Comparison of ENCODE assay signal across 8 mouse cellular contexts in the genomic region with DNA sequence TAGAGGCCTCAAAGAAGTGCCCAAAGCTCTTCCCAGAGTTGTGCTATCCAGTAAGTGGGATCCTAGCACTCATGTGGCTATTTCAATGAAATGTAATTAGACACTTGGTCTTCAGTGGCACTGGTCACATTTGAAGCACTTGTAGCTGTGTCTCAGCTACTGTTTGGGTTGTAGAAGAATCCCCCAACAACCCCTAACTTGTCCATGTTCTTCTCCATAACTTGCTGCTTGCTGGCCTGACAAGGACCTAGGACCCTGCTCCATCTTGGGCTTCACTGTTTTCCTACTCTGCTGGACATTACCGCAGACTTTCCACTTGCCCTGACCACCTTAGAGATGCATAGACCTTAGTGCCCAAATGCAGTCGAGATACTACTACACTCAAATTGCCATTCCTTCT. TPM values are rescaled to one million over a fixed set of nuclear protein-coding genes. Genes with fewer than 3 reads are reported as not detected.
DNase-seq lines count a peak whose midpoint lies in the region; ATAC-seq and TF ChIP-seq lines count a peak whose summit lies in the region.

No protein-coding gene starts in this region.

- no peaks in the 10 kb centered on the region for H3K27me3 ChIP-seq in cerebellum, adult 2 months (ENCODE audit: control insufficient read depth, insufficient read depth, low read length)
- H3K27me3 ChIP-seq in limb, embryonic 13.5 days: no peaks in the 10 kb centered on the region
- H3K27me3 ChIP-seq in stomach, embryonic 16.5 days (ENCODE audit: control insufficient read depth, insufficient read depth, low read length): no peaks in the 10 kb centered on the region

- H3K9ac ChIP-seq in limb, embryonic 13.5 days: peak overlapping the region; percentile 94
- peak overlapping the region; percentile 98 for H3K9ac ChIP-seq in stomach, embryonic 16.5 days (ENCODE audit: low read length)

- peak overlapping the region; percentile 83 for H3K4me2 ChIP-seq in limb, embryonic 13.5 days (replicated peaks)
- H3K4me2 ChIP-seq in stomach, embryonic 16.5 days (ENCODE audit: low read depth, low read length): peak overlapping the region; percentile 84

- no peaks in the 10 kb centered on the region for H3K9me3 ChIP-seq in limb, embryonic 13.5 days
- H3K9me3 ChIP-seq in stomach, embryonic 16.5 days (replicated peaks; ENCODE audit: control insufficient read depth, low read length): no peaks in the 10 kb centered on the region

- no peak for TF ChIP-seq CTCF in cerebellum, adult 2 months (IDR thresholded peaks at IDR 0.05; ENCODE audit: borderline replicate concordance, insufficient read depth, low read depth, low read length)

- 40% methylated on average over 2 of the region's 2 CpGs for WGBS in cerebellum, adult 2 months
- 46% methylated on average over 2 of the region's 2 CpGs for WGBS in limb, embryonic 13.5 days
- WGBS in stomach, embryonic 16.5 days: 53% methylated on average over 2 of the region's 2 CpGs

- ATAC-seq in limb, embryonic 13.5 days (ENCODE audit: low FRiP score, low read depth): no peak
- no peak for ATAC-seq in stomach, embryonic 16.5 days (ENCODE audit: insufficient read depth, low FRiP score)

- H3K4me1 ChIP-seq in cerebellum, adult 2 months (ENCODE audit: control insufficient read depth, insufficient read depth, low read length): peaks cover 2% of the 10 kb centered on the region
- peaks cover 13% of the 10 kb centered on the region for H3K4me1 ChIP-seq in limb, embryonic 13.5 days
- peaks cover 13% of the 10 kb centered on the region for H3K4me1 ChIP-seq in stomach, embryonic 16.5 days (ENCODE audit: control insufficient read depth, insufficient read depth, low read length)

- TF ChIP-seq POLR2A in cerebellum, adult 2 months (IDR thresholded peaks at IDR 0.05; ENCODE audit: borderline replicate concordance, insufficient read depth, low read length): no peak

- peak overlapping the region; percentile 24 for H3K4me3 ChIP-seq in cerebellum, adult 2 months (replicated peaks; ENCODE audit: insufficient read depth, low read depth, low read length)
- H3K4me3 ChIP-seq in limb, embryonic 13.5 days: peak overlapping the region; percentile 86
- H3K4me3 ChIP-seq in stomach, embryonic 16.5 days (replicated peaks; ENCODE audit: low read length): peak overlapping the region; percentile 85

- no peak for DNase-seq in cerebellum, adult 2 months
- no peak for DNase-seq in cerebellum, postnatal 14 days
- DNase-seq in retina, embryonic 14.5 days (ENCODE audit: low spot score): peak; percentile 3
- DNase-seq in retina, postnatal 1 day: no peak
- no peak for DNase-seq in left cerebral cortex, adult 8-10 months (ENCODE audit: low spot score in 2 of 2)
- no peak for DNase-seq in frontal cortex, postnatal 10 days (ENCODE audit: low spot score in 2 of 2)

- H3K36me3 ChIP-seq in limb, embryonic 13.5 days: peaks cover 9% of the 10 kb centered on the region
- H3K36me3 ChIP-seq in stomach, embryonic 16.5 days (ENCODE audit: control insufficient read depth, insufficient read depth, low read length): no peaks in the 10 kb centered on the region

- no peak overlapping the region for H3K27ac ChIP-seq in cerebellum, adult 2 months (ENCODE audit: insufficient read depth, low read length)
- peak overlapping the region; percentile 99; the same call in 1 of the 2 replicates for H3K27ac ChIP-seq in limb, embryonic 13.5 days
- H3K27ac ChIP-seq in stomach, embryonic 16.5 days (ENCODE audit: low read length): peak overlapping the region; percentile 99

RNA-seq across cellular contexts. Expression of gene Zfp62, which starts 1.0 kb away (rescaled TPM):
- polyA plus RNA-seq in cerebellum, adult 2 months (2012; rRNA removed): 22.6 and 24.6 TPM in 2 replicates
- 44.5 and 48.8 TPM in 2 replicates for polyA plus RNA-seq in limb, embryonic 13.5 days (2015; fragmentation: Nextera tagmentation; extraction: Ambion mirVana)
- polyA plus RNA-seq in stomach, embryonic 16.5 days (2015; fragmentation: Nextera tagmentation; extraction: Ambion mirVana): 30.3 and 32.9 TPM in 2 replicates
- total RNA-seq in left cerebral cortex, adult 8-10 months (2022): 10 to 100 TPM; 64.1 to 83.4 (median 73.4) TPM

RNA-seq across cellular contexts. Expression of gene Btnl9, which starts 15.1 kb away (rescaled TPM):
- 0.11 TPM in 1 of 2 replicates, not detected in the other for polyA plus RNA-seq in cerebellum, adult 2 months (2012; rRNA removed)
- 1.0 and 1.5 TPM in 2 replicates for polyA plus RNA-seq in limb, embryonic 13.5 days (2015; fragmentation: Nextera tagmentation; extraction: Ambion mirVana)
- polyA plus RNA-seq in stomach, embryonic 16.5 days (2015; fragmentation: Nextera tagmentation; extraction: Ambion mirVana): 1.2 and 2.1 TPM in 2 replicates
- total RNA-seq in left cerebral cortex, adult 8-10 months (2022): under 1 TPM in 1 of 4 experiments, not detected in 3; 0.09 TPM

RNA-seq across cellular contexts. Expression of gene Mgat1, which starts 41.9 kb away (rescaled TPM):
- 56.4 and 61.2 TPM in 2 replicates for polyA plus RNA-seq in cerebellum, adult 2 months (2012; rRNA removed)
- 56.3 and 60.7 TPM in 2 replicates for polyA plus RNA-seq in limb, embryonic 13.5 days (2015; fragmentation: Nextera tagmentation; extraction: Ambion mirVana)
- 65.9 and 70.1 TPM in 2 replicates for polyA plus RNA-seq in stomach, embryonic 16.5 days (2015; fragmentation: Nextera tagmentation; extraction: Ambion mirVana)
- 10 to 100 TPM; 65.9 to 72.3 (median 69.2) TPM for total RNA-seq in left cerebral cortex, adult 8-10 months (2022)

RNA-seq across cellular contexts. Expression of gene Olfr1394, which starts 47.9 kb away (rescaled TPM):
- not detected in 2 replicates for polyA plus RNA-seq in cerebellum, adult 2 months (2012; rRNA removed)
- not detected in 2 replicates for polyA plus RNA-seq in limb, embryonic 13.5 days (2015; fragmentation: Nextera tagmentation; extraction: Ambion mirVana)
- not detected in 2 replicates for polyA plus RNA-seq in stomach, embryonic 16.5 days (2015; fragmentation: Nextera tagmentation; extraction: Ambion mirVana)
- total RNA-seq in left cerebral cortex, adult 8-10 months (2022): not detected

RNA-seq across cellular contexts. Expression of gene Olfr1395, which starts 60.0 kb away (rescaled TPM):
- polyA plus RNA-seq in cerebellum, adult 2 months (2012; rRNA removed): 0.11 TPM in 1 of 2 replicates, not detected in the other
- polyA plus RNA-seq in limb, embryonic 13.5 days (2015; fragmentation: Nextera tagmentation; extraction: Ambion mirVana): not detected in 2 replicates
- polyA plus RNA-seq in stomach, embryonic 16.5 days (2015; fragmentation: Nextera tagmentation; extraction: Ambion mirVana): not detected in 2 replicates
- total RNA-seq in left cerebral cortex, adult 8-10 months (2022): not detected

Comparison
In these comparisons a context has a peak if more than half of its experiments do, and no peak if none do; other contexts are left out.
1. H3K4me3 ChIP-seq: peak in every context shown above with its lines; median percentile 86 in limb, embryonic 13.5 days; 85 in stomach, embryonic 16.5 days; 24 in cerebellum, adult 2 months.